Mouse (Mus musculus): ENCODE data around the gene Rassf5. TPM values are rescaled to one million over a fixed set of nuclear protein-coding genes. Genes with fewer than 3 reads are reported as not detected.
A peak's percentile ranks its signal among the peaks of the same experiment; 100 is the strongest.

The Rassf5 gene
- polyA plus RNA-seq, 1 experiment: not detected

DNA sequence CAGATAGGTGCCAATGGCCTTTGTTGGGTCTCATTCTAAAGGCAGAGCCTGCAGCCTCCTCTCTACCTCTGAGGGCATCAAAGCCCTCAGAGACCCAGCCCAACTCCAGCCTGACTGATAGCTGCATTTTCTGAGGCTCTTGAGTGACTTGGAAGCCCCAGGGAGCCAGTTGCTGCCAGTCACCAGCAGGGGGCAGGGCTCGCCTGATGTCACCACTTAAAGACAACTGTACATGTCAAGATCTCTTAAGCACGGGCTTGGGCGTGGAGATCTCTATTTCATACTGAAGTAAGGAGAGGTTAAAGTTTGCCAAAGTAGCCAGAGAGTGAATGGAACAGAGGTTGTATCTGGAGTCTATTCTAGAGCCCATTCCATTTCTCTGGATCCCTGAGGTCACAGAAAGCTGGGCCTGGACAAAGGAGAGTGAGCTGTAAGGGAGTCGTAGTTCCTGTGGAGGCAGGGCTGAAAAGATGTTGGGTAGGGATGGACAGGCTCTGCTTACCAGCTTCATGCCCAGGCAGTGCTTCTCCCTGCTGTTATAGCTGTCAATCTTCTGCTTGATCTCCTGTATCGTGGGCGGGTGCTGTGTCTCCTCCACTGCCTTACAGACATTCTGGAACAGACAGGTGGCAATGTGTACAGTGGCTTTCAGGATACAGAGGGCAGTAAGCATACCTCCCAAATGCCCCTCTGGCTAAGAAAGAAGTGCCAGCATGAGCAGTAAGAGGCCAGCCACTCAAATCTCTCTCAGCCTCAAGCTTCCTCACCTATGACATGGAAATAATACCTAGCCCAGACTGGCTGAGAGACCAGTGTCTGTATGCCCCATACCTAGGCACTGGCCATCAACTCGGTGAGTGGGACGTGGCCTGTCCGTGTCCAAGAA is 63.2 kb downstream of the Rassf5 start:
- no peak overlapping the region for H3K27ac ChIP-seq (ENCODE audit: insufficient read depth, low read depth, low read length)
- TF ChIP-seq CTCF (IDR thresholded peaks at IDR 0.05; ENCODE audit: insufficient read depth, low read depth, low read length): peak; percentile 66
- no peak for TF ChIP-seq POLR2A (IDR thresholded peaks at IDR 0.05; ENCODE audit: insufficient read depth, low read depth, low read length)
- no peak overlapping the region for H3K4me3 ChIP-seq (ENCODE audit: insufficient read depth, low read depth, low read length)
- 64% methylated on average over 9 of the region's 9 CpGs for WGBS
- peaks cover 10% of the 10 kb centered on the region for H3K4me1 ChIP-seq (ENCODE audit: control insufficient read depth, insufficient read depth, low read length)

- no peak overlapping the region for H3K4me3 ChIP-seq (ENCODE audit: insufficient read depth, low read depth, low read length)
- TF ChIP-seq CTCF (IDR thresholded peaks at IDR 0.05; ENCODE audit: insufficient read depth, low read depth, low read length) (no peak), POLR2A (IDR thresholded peaks at IDR 0.05; ENCODE audit: insufficient read depth, low read depth, low read length) (no peak)
- peaks cover 3% of the 10 kb centered on the region for H3K4me1 ChIP-seq (ENCODE audit: control insufficient read depth, insufficient read depth, low read length)
- 96% methylated on average over 7 of the region's 7 CpGs for WGBS
- H3K27ac ChIP-seq (ENCODE audit: insufficient read depth, low read depth, low read length): no peak overlapping the region
Observed at GRCm38 (mm10) chr1:131180386-131180785, 64.7 kb downstream of the Rassf5 start.

- Histone ChIP-seq H3K27ac (ENCODE audit: insufficient read depth, low read depth, low read length) (no peak overlapping the region), H3K4me1 (ENCODE audit: control insufficient read depth, insufficient read depth, low read length) (no peaks in the 10 kb centered on the region), H3K4me3 (ENCODE audit: insufficient read depth, low read depth, low read length) (no peak overlapping the region)
- 85% methylated on average over 5 of the region's 5 CpGs for WGBS
- no peak for TF ChIP-seq POLR2A (IDR thresholded peaks at IDR 0.05; ENCODE audit: insufficient read depth, low read depth, low read length)
- no peak for TF ChIP-seq CTCF (IDR thresholded peaks at IDR 0.05; ENCODE audit: insufficient read depth, low read depth, low read length)
Observed at GRCm38 (mm10) chr1:131178083-131178482, 67.0 kb downstream of the Rassf5 start.

DNA sequence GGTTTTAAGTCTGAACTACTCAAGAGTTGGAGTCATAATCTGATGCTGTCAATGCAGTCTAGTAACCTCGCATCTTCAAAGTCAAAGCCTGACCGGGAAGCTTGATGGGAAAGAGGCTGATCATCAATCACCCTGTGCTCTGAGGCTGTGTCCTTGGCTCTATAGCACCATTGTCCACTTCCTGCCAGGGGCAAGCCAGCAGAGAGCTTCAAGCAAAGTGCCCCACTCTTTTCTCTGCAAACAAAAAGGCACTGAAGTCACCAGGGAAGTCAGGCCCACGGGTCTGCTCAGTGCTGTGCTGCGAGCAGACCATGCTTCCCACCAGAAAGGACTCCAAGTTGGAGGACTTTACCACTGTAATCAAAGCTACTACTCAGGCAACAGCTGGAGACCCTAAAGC is 67.8 kb downstream of the Rassf5 start:
- no peaks in the 10 kb centered on the region for H3K4me1 ChIP-seq (ENCODE audit: control insufficient read depth, insufficient read depth, low read length)
- H3K4me3 ChIP-seq (ENCODE audit: insufficient read depth, low read depth, low read length): no peak overlapping the region
- H3K27ac ChIP-seq (ENCODE audit: insufficient read depth, low read depth, low read length): no peak overlapping the region
- WGBS: 84% methylated on average over 4 of the region's 4 CpGs
- TF ChIP-seq POLR2A (IDR thresholded peaks at IDR 0.05; ENCODE audit: insufficient read depth, low read depth, low read length) (no peak), CTCF (IDR thresholded peaks at IDR 0.05; ENCODE audit: insufficient read depth, low read depth, low read length) (no peak)

- WGBS: 97% methylated on average over 8 of the region's 8 CpGs
- no peak overlapping the region for H3K4me3 ChIP-seq (ENCODE audit: insufficient read depth, low read depth, low read length)
- no peak overlapping the region for H3K27ac ChIP-seq (ENCODE audit: insufficient read depth, low read depth, low read length)
- no peaks in the 10 kb centered on the region for H3K4me1 ChIP-seq (ENCODE audit: control insufficient read depth, insufficient read depth, low read length)
- no peak for TF ChIP-seq POLR2A (IDR thresholded peaks at IDR 0.05; ENCODE audit: insufficient read depth, low read depth, low read length)
- TF ChIP-seq CTCF (IDR thresholded peaks at IDR 0.05; ENCODE audit: insufficient read depth, low read depth, low read length): no peak
Observed at GRCm38 (mm10) chr1:131175819-131176218, 69.2 kb downstream of the Rassf5 start.

DNA sequence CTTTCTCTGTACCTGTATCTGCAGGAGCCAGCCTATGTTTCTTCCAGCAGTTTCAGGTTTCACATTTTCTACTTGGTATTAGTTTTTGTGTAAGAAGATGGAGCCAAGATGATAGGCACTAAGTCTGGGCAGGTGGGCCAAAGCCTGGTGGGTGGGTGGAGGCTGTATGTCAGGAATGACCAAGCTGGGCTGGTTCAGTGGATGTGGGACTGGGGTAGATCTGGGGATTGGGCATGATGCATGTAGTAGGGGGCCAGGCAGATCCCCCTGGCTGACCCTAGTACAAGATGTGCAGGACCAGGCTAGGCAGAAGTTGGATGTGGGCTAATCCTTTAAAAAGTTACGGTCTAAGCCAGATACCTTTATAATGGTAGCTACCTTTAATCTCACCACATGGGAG is 69.9 kb downstream of the Rassf5 start:
- Histone ChIP-seq H3K4me3 (ENCODE audit: insufficient read depth, low read depth, low read length) (no peak overlapping the region), H3K27ac (ENCODE audit: insufficient read depth, low read depth, low read length) (no peak overlapping the region), H3K4me1 (ENCODE audit: control insufficient read depth, insufficient read depth, low read length) (no peaks in the 10 kb centered on the region)
- TF ChIP-seq POLR2A (IDR thresholded peaks at IDR 0.05; ENCODE audit: insufficient read depth, low read depth, low read length) (no peak), CTCF (IDR thresholded peaks at IDR 0.05; ENCODE audit: insufficient read depth, low read depth, low read length) (no peak)
- WGBS: 95% methylated on average over 1 of the region's 1 CpGs

GRCm38 (mm10) chr1:131174299-131174861 is 70.7 kb downstream of the Rassf5 start:
- TF ChIP-seq POLR2A (IDR thresholded peaks at IDR 0.05; ENCODE audit: insufficient read depth, low read depth, low read length) (no peak), CTCF (IDR thresholded peaks at IDR 0.05; ENCODE audit: insufficient read depth, low read depth, low read length) (no peak)
- WGBS: 84% methylated on average over 12 of the region's 12 CpGs
- no peak overlapping the region for H3K4me3 ChIP-seq (ENCODE audit: insufficient read depth, low read depth, low read length)
- no peaks in the 10 kb centered on the region for H3K4me1 ChIP-seq (ENCODE audit: control insufficient read depth, insufficient read depth, low read length)
- H3K27ac ChIP-seq (ENCODE audit: insufficient read depth, low read depth, low read length): no peak overlapping the region

DNA sequence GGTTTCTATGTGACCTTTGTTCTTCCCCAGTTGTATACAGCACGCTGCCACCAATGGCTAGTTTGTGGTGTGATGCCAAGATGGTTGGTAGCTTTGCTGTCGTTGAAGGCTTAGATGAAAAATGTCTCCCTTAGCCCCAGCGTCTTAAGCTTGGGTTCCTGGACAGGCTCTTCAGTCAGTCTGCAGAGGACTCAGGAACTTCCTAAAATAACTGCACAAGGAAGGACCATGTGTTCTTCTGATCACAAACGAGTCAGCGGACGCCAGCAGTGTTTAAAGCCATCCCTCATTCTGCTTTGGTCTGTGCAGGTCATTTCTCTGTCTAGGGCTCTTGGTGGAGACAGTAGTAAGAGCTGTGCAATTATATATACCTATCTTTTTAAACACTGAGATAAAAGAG is 71.2 kb downstream of the Rassf5 start:
- H3K27ac ChIP-seq (ENCODE audit: insufficient read depth, low read depth, low read length): no peak overlapping the region
- no peaks in the 10 kb centered on the region for H3K4me1 ChIP-seq (ENCODE audit: control insufficient read depth, insufficient read depth, low read length)
- H3K4me3 ChIP-seq (ENCODE audit: insufficient read depth, low read depth, low read length): no peak overlapping the region
- TF ChIP-seq POLR2A (IDR thresholded peaks at IDR 0.05; ENCODE audit: insufficient read depth, low read depth, low read length) (no peak), CTCF (IDR thresholded peaks at IDR 0.05; ENCODE audit: insufficient read depth, low read depth, low read length) (no peak)
- WGBS: 68% methylated on average over 6 of the region's 6 CpGs

- H3K4me1 ChIP-seq (ENCODE audit: control insufficient read depth, insufficient read depth, low read length): no peaks in the 10 kb centered on the region
- H3K4me3 ChIP-seq (ENCODE audit: insufficient read depth, low read depth, low read length): no peak overlapping the region
- no peak for TF ChIP-seq POLR2A (IDR thresholded peaks at IDR 0.05; ENCODE audit: insufficient read depth, low read depth, low read length)
- no peak for TF ChIP-seq CTCF (IDR thresholded peaks at IDR 0.05; ENCODE audit: insufficient read depth, low read depth, low read length)
- H3K27ac ChIP-seq (ENCODE audit: insufficient read depth, low read depth, low read length): no peak overlapping the region
- WGBS: 87% methylated on average over 7 of the region's 7 CpGs
Observed at GRCm38 (mm10) chr1:131173001-131173400, 72.1 kb downstream of the Rassf5 start.
